Mouse (Mus musculus): ENCODE results near the gene Ugt2b34. TPM values are rescaled to one million over a fixed set of nuclear protein-coding genes. Genes with fewer than 3 reads are reported as not detected.

Ugt2b34 gene
- 0.04 and 1.2 TPM in 2 replicates for polyA plus RNA-seq (2015; fragmentation: Nextera tagmentation; extraction: Ambion mirVana)

DNA sequence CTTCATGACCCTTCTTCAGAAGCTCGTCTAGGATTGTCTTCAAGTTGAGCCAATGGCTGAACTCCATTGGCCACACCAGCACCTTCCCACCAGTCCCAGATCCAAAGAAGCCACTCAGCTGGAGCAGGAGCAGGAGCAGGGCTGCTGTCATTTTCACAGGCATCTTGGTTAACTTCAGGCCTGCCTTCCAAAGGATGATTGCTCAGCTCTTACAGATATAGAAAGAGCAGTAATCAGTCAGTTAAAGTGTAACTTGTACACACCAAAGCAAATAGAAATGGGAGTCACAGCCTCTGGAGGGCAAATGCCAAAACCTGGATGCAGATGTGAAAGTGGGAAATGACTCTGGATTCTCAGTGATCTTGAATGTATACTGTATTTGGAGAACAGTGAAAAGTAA lies at the start of gene Ugt2b34:
Gene Ugt2b34, minus strand, starts transcription at position 180 of the 400 bp plus-strand sequence.
- ATAC-seq (ENCODE audit: insufficient number of reproducible peaks, insufficient read depth, low FRiP score, low TSS enrichment, low read depth), result no peak
- H3K27ac ChIP-seq, result no peak within 1 kb of the TSS
- H3K36me3 ChIP-seq, result no peaks in the 10 kb centered on the region
- no peak within 1 kb of the TSS for H3K9ac ChIP-seq
- no peaks in the 10 kb centered on the region for H3K27me3 ChIP-seq
- H3K9me3 ChIP-seq, result no peaks in the 10 kb centered on the region
- H3K4me1 ChIP-seq, result no peaks in the 10 kb centered on the region
- no peak within 1 kb of the TSS for H3K4me3 ChIP-seq
- 66% methylated on average over 1 of the region's 1 CpGs for WGBS
- no peak within 1 kb of the TSS for H3K4me2 ChIP-seq

DNA sequence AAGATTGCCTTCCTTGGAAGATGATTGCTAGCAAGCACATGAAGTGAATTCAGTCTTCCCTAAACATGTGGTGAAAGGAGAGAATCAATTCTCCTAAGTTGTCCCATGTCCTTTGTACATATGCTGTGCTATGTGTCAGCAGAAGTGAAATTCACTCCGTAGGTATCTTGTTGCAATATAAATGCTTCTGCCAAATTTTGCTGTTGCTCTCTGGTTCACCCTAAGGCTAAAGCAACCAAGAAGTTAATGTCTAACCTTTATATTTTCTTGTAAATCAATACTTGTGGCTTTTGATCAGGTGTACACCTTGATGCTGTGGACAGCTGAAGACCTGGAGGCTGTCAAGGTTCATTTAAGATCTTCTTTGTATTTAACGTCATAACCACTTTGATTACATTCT lies 35.4 kb upstream of the Ugt2b34 start:
- Histone ChIP-seq H3K9ac (no peak overlapping the region), H3K36me3 (no peaks in the 10 kb centered on the region), H3K4me1 (no peaks in the 10 kb centered on the region), H3K27ac (no peak overlapping the region), H3K4me2 (no peak overlapping the region), H3K4me3 (no peak overlapping the region), H3K9me3 (0 out of 2 replicates have a peak, but pooled peaks cover 3% of the 10 kb centered on the region), H3K27me3 (no peaks in the 10 kb centered on the region)
- ATAC-seq (ENCODE audit: insufficient number of reproducible peaks, insufficient read depth, low FRiP score, low TSS enrichment, low read depth), result no peak
- 69% methylated on average over 2 of the region's 2 CpGs for WGBS

DNA sequence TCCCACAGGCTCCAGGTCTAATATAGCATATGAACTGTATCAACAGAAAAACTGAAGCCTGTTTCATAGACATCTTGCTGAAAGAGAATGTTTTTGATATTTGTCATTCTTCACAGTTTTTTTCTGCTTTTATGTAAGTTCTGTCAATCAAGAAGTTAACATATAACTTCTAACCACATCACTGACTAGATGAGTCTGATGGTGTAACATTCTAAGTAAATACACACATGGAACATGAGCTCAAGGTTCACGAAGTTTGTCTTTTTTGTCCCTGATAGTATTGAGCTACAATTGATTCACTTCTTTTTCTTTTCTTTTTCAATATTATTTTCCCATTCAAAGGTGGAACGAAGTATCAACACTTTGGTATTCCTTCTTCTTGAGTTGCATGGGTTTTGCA lies 19.7 kb upstream of the Ugt2b34 start, which contains the start of gene Ugt2b1:
Gene Ugt2b1, minus strand, starts transcription at position 105 of the 400 bp plus-strand sequence.
- Histone ChIP-seq H3K4me3 (no peak within 1 kb of the TSS), H3K4me1 (no peaks in the 10 kb centered on the region), H3K9ac (no peak within 1 kb of the TSS), H3K36me3 (no peaks in the 10 kb centered on the region), H3K27ac (no peak within 1 kb of the TSS), H3K9me3 (no peaks in the 10 kb centered on the region), H3K27me3 (no peaks in the 10 kb centered on the region), H3K4me2 (no peak within 1 kb of the TSS)
- ATAC-seq (ENCODE audit: insufficient number of reproducible peaks, insufficient read depth, low FRiP score, low TSS enrichment, low read depth), result no peak
- 76% methylated on average over 2 of the region's 2 CpGs for WGBS

DNA sequence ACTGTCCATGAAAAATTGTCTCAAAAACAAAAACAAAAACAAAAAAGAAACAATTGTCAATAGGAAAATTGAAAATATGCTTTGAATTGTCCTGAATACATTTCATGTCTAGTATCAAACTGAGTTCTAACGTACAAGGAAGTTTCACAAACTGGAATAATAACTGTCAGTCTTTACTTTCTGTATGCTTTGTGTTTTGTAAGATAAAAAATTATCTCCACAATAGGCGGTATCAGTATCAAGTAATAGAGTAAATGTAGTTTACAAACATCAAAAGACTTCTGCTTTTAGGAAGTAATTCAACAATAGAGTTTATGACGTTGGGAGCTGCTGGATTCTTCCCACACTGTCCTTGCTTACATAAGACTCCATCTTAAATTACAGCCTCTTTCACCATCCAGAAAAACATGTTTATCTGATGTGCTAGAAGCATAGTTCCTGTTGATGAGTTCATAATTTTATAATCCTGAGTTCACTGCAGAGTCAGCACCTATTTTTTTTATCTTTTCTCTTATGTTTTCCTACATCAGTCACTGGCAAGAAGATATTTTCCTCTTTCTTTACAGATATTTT lies 14.0 kb upstream of the Ugt2b34 start:
- ATAC-seq (ENCODE audit: insufficient number of reproducible peaks, insufficient read depth, low FRiP score, low TSS enrichment, low read depth), result no peak
- Histone ChIP-seq H3K4me2 (no peak overlapping the region), H3K27me3 (no peaks in the 10 kb centered on the region), H3K9me3 (no peaks in the 10 kb centered on the region), H3K36me3 (no peaks in the 10 kb centered on the region), H3K4me3 (no peak overlapping the region), H3K27ac (no peak overlapping the region), H3K4me1 (no peaks in the 10 kb centered on the region), H3K9ac (no peak overlapping the region)
- 61% methylated on average over 3 of the region's 3 CpGs for WGBS

DNA sequence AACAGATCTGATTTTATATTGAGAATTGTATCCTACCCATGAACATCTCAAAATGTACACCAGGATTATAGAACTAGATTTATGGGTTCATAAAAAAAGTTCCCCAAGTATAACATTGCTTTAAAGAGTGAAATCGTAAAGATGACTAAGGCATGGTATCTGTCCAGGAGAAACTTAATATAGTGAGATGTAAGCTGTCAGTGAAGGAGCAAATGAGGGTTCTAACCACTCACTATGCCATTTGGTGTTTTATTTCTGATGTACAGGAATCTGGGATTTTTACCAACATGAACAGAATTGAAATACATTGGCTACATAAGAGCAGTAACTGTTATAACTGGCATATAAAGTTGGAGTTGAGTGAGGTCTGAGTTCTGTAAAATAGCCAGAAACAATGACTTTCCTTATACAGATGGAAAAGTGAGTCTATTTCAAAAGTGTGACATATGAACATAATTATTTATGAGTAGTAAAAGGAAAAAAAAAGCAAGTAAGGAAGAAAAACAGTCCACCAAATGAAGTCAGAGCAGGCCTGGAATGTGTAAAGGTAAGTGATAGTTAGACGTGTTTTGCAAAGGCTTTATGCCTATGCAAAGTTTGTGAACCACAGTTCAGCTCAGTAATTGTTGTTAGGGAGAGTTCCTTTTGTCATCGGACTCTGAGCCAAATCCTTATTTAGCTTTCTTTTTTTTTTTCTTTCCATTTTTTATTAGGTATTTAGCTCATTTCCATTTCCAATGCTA lies 4.8 kb upstream of the Ugt2b34 start:
- H3K36me3 ChIP-seq, result no peaks in the 10 kb centered on the region
- H3K9me3 ChIP-seq, result no peaks in the 10 kb centered on the region
- H3K4me3 ChIP-seq, result no peak overlapping the region
- H3K4me2 ChIP-seq, result no peak overlapping the region
- H3K27me3 ChIP-seq, result no peaks in the 10 kb centered on the region
- H3K9ac ChIP-seq, result no peak overlapping the region
- 74% methylated on average over 3 of the region's 3 CpGs for WGBS
- no peaks in the 10 kb centered on the region for H3K4me1 ChIP-seq
- no peak overlapping the region for H3K27ac ChIP-seq
- ATAC-seq (ENCODE audit: insufficient number of reproducible peaks, insufficient read depth, low FRiP score, low TSS enrichment, low read depth), result no peak

DNA sequence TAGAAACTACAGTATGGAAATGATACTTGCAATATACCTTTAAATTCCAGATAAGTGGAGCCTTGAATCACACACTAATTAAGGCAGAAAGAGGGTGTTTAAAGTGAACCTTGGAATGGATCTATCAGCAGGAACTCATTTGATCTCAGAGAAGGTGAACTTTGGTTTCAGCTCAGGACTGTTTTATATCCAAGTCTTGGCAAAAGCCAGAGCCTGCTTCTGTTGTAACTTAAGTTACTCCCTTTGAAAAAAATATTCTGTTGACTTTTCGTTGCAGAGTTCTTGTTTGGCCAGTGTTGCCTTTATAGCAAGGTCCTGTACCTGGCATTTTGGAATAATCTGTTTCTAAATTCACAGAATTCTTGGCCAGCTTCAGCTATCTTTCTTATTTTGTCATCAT lies 4.0 kb upstream of the Ugt2b34 start:
- no peak for ATAC-seq (ENCODE audit: insufficient number of reproducible peaks, insufficient read depth, low FRiP score, low TSS enrichment, low read depth)
- no peak overlapping the region for H3K27ac ChIP-seq
- no peak overlapping the region for H3K9ac ChIP-seq
- H3K27me3 ChIP-seq, result no peaks in the 10 kb centered on the region
- no peak overlapping the region for H3K4me3 ChIP-seq
- H3K4me1 ChIP-seq, result no peaks in the 10 kb centered on the region
- H3K36me3 ChIP-seq, result no peaks in the 10 kb centered on the region
- H3K4me2 ChIP-seq, result no peak overlapping the region
- 64% methylated on average over 1 of the region's 1 CpGs for WGBS
- no peaks in the 10 kb centered on the region for H3K9me3 ChIP-seq

DNA sequence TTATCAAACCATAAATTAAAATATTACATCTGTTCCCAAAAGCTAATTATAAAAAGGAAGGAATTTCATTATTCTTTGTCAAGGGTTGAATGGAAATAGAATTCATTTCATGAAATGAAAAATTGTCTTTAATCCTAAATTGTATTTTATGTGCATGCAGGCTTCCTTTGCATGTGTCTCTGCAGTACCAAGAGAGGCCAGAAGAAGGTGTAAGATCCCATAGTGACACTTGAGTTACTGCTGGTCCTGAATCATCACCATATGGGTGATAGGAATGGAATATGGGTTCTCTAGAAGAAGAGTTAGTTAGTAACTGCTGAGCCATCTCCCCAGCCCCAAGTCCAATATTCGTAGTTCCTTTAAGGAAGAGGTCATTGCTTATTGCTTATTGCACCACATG lies 16.8 kb downstream of the Ugt2b34 start:
- WGBS, result 86% methylated on average over 1 of the region's 1 CpGs
- Histone ChIP-seq H3K27ac (no peak overlapping the region), H3K9ac (no peak overlapping the region), H3K36me3 (no peaks in the 10 kb centered on the region), H3K27me3 (no peaks in the 10 kb centered on the region), H3K4me1 (no peaks in the 10 kb centered on the region), H3K4me3 (no peak overlapping the region), H3K9me3 (0 out of 2 replicates have a peak, but pooled peaks cover 3% of the 10 kb centered on the region), H3K4me2 (no peak overlapping the region)
- ATAC-seq (ENCODE audit: insufficient number of reproducible peaks, insufficient read depth, low FRiP score, low TSS enrichment, low read depth), result no peak

DNA sequence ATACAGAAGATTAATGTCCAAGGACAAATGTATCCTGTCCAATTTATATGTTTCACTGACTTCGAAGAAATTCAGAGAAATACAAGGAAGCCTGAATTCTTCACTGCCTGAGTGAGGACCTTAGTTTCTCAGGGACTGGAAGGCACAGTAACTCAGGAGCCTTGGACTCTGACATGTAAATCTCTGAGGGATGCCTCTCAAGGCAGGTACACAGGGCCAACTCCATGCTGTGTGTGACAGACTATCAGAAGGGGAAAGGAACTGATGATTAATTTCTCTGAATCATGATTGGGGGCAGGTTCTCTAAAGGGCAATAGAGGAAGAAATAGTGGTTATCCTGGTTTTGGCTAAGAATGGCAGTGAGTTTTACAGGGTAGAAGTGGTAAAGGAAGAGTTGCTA lies 18.3 kb downstream of the Ugt2b34 start:
- Histone ChIP-seq H3K27me3 (no peaks in the 10 kb centered on the region), H3K4me1 (no peaks in the 10 kb centered on the region), H3K4me3 (no peak overlapping the region), H3K27ac (no peak overlapping the region), H3K9me3 (no peaks in the 10 kb centered on the region), H3K4me2 (no peak overlapping the region), H3K9ac (no peak overlapping the region), H3K36me3 (no peaks in the 10 kb centered on the region)
- 83% methylated on average over 1 of the region's 1 CpGs for WGBS
- ATAC-seq (ENCODE audit: insufficient number of reproducible peaks, insufficient read depth, low FRiP score, low TSS enrichment, low read depth), result no peak

DNA sequence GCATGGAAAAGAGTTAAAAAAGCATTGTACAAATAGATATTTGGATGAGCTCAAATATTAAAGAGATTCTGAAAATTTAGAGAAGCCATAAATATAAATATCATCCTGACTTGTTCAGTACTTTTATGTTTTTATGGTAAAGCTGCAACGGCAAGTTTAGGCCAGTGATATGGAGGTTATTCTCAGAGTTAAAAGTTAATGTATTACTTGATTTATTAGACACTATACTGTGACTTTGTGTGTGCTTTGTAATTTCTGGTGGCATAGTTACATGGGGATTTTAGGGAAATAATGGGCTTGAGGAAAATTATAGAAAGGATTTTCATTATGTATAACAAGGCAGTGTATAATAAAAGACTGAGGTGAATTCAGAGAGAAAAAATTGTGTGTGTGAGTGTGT lies 19.7 kb downstream of the Ugt2b34 start:
- H3K36me3 ChIP-seq, result no peaks in the 10 kb centered on the region
- H3K9ac ChIP-seq, result no peak overlapping the region
- no peaks in the 10 kb centered on the region for H3K27me3 ChIP-seq
- no peak overlapping the region for H3K27ac ChIP-seq
- ATAC-seq (ENCODE audit: insufficient number of reproducible peaks, insufficient read depth, low FRiP score, low TSS enrichment, low read depth), result no peak
- 93% methylated on average over 1 of the region's 1 CpGs for WGBS
- H3K4me2 ChIP-seq, result no peak overlapping the region
- H3K4me1 ChIP-seq, result no peaks in the 10 kb centered on the region
- H3K9me3 ChIP-seq, result no peaks in the 10 kb centered on the region
- no peak overlapping the region for H3K4me3 ChIP-seq

DNA sequence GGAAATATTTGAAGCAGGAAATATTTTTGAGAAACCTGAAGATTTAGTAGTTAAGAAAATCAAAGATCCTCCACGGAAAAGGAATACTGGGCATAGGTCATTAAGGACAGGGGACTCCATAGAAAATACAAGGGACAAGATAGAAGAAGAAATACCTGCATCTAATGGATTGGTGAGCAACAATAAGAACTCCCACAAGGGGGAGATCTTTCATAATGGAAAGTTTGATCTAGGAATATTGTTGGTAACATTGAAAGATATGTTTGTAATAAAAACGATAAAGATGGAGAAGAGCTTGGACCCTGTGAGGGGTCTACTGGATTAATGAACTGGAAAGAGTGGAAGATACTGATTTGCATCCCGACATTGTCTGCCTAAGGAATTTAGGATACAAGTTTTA lies 20.1 kb downstream of the Ugt2b34 start:
- Histone ChIP-seq H3K36me3 (no peaks in the 10 kb centered on the region), H3K4me3 (no peak overlapping the region), H3K9ac (no peak overlapping the region), H3K27me3 (no peaks in the 10 kb centered on the region), H3K9me3 (no peaks in the 10 kb centered on the region), H3K4me2 (no peak overlapping the region), H3K4me1 (no peaks in the 10 kb centered on the region), H3K27ac (no peak overlapping the region)
- ATAC-seq (ENCODE audit: insufficient number of reproducible peaks, insufficient read depth, low FRiP score, low TSS enrichment, low read depth), result no peak
- WGBS, result 42% methylated on average over 3 of the region's 3 CpGs

DNA sequence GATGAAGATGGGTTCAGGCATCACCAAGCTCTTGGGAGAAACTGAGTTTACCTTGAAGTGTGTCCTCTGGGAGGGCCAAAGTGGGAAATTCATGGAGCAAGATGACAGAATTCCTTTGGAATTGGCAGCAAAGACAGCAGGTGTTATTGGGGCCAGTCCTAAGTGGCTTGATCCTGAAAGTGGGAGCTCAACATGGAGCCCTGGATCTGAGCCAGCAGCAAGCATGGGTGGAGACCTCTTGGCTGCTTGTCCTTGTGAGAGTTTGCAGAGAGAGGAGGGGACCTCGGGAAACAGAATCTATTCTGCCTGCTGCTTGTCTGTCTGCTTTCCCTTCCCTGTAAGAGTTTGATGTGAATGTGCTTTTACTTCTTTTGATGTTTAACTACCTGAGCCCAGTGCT lies 34.9 kb downstream of the Ugt2b34 start:
- H3K9me3 ChIP-seq, result no peaks in the 10 kb centered on the region
- no peak overlapping the region for H3K4me3 ChIP-seq
- no peaks in the 10 kb centered on the region for H3K36me3 ChIP-seq
- no peaks in the 10 kb centered on the region for H3K4me1 ChIP-seq
- no peak for ATAC-seq (ENCODE audit: insufficient number of reproducible peaks, insufficient read depth, low FRiP score, low TSS enrichment, low read depth)
- H3K9ac ChIP-seq, result no peak overlapping the region
- no peak overlapping the region for H3K4me2 ChIP-seq
- H3K27me3 ChIP-seq, result no peaks in the 10 kb centered on the region
- 63% methylated on average over 1 of the region's 1 CpGs for WGBS
- H3K27ac ChIP-seq, result no peak overlapping the region

DNA sequence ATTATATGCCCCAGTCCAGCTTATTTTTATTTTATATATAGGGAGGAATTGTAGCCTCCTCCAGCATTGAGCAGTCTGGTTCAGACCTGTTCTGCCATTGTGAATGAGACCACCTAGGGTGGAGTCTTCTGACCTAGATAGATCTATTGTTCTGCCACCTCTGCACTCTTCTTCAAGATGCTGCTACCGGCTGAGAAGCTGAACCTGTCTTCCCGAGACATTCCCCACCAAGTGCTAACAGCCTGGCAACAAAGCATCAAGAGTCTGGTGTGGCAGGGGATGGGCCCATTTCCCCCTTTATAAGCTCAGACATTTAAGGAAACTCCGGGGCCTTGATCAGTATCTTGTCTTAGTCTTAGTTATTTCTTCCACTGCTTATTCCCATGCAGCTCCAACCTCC lies 48.4 kb downstream of the Ugt2b34 start:
- Histone ChIP-seq H3K4me1 (no peaks in the 10 kb centered on the region), H3K36me3 (no peaks in the 10 kb centered on the region), H3K27ac (no peak overlapping the region), H3K9me3 (no peaks in the 10 kb centered on the region), H3K27me3 (no peaks in the 10 kb centered on the region), H3K4me2 (no peak overlapping the region), H3K4me3 (no peak overlapping the region), H3K9ac (no peak overlapping the region)
- ATAC-seq (ENCODE audit: insufficient number of reproducible peaks, insufficient read depth, low FRiP score, low TSS enrichment, low read depth), result no peak
- WGBS, result 47% methylated on average over 3 of the region's 3 CpGs
